Mouse (Mus musculus): Measurements from ENCODE around the gene Nup188. TPM values are rescaled to one million over a fixed set of nuclear protein-coding genes. Genes with fewer than 3 reads are reported as not detected.

The Nup188 gene
- polyA plus RNA-seq (2015; fragmentation: Nextera tagmentation; extraction: Ambion mirVana), result 24.9 and 32.7 TPM in 2 replicates

- H3K27ac ChIP-seq, result peak within 1 kb of the TSS; percentile 44
- peaks cover 18% of the 10 kb centered on the region for H3K36me3 ChIP-seq (ENCODE audit: poor library complexity, severe bottlenecking)
- peaks cover 24% of the 10 kb centered on the region for H3K4me1 ChIP-seq
- peak; percentile 94 for ATAC-seq
- H3K27me3 ChIP-seq, result no peaks in the 10 kb centered on the region
- H3K4me2 ChIP-seq, result peak within 1 kb of the TSS; percentile 99
- H3K9ac ChIP-seq, result peak within 1 kb of the TSS; percentile 92
- H3K9me3 ChIP-seq (replicated peaks), result no peaks in the 10 kb centered on the region
- under 1% methylated on average over 66 of the region's 68 CpGs for WGBS
- peak within 1 kb of the TSS; percentile 95 for H3K4me3 ChIP-seq
These were observed at the start of gene Nup188, which contains the start of gene Dolk for GRCm38 (mm10) chr2:30286192-30287026. Gene Nup188, plus strand, starts transcription at chr2:30286397. Gene Dolk, minus strand, starts transcription at chr2:30286334.

GRCm38 (mm10) chr2:30236426-30237198 is 49.6 kb upstream of the Nup188 start:
- peak overlapping the region; percentile 26; the same call in 1 of the 2 replicates for H3K27ac ChIP-seq
- H3K9me3 ChIP-seq (replicated peaks), result no peaks in the 10 kb centered on the region
- ATAC-seq, result 0 out of 2 replicates have a peak, but pooled peaks have one; percentile 2
- peak overlapping the region; percentile 81 for H3K4me3 ChIP-seq
- peaks cover 20% of the 10 kb centered on the region for H3K36me3 ChIP-seq (ENCODE audit: poor library complexity, severe bottlenecking)
- H3K9ac ChIP-seq, result peak overlapping the region; percentile 67
- no peaks in the 10 kb centered on the region for H3K27me3 ChIP-seq
- peaks cover 29% of the 10 kb centered on the region for H3K4me1 ChIP-seq
- H3K4me2 ChIP-seq, result peak overlapping the region; percentile 77
- WGBS, result 4% methylated on average over 18 of the region's 18 CpGs

GRCm38 (mm10) chr2:30237199-30237880 is 48.9 kb upstream of the Nup188 start, which contains the start of gene Lrrc8a:
Gene Lrrc8a, plus strand, starts transcription at chr2:30237715.
- peak; percentile 99 for ATAC-seq

DNA sequence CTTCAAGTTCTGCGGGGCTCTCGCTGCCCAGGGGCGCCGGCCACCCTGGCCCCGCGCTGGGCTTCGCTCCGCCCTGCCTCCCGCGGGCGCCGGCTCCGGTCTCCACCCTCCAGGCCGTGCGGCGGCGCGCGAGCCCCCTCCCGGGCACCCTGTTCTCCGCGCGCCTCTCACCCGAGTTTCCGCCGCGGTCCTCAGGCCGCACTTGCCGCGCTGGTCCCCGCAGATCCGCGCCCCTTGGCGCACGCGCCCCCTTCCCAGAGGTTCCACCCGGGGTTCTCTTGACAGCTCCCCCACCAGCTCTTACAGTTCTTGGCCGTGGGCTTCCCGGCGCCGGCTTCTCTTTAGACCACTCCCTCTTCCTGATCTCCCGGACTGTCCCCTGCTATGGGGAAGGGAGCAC is 48.3 kb upstream of the Nup188 start:
- peak overlapping the region; percentile 88 for H3K9ac ChIP-seq
- no peaks in the 10 kb centered on the region for H3K9me3 ChIP-seq (replicated peaks)
- peak overlapping the region; percentile 77 for H3K4me2 ChIP-seq
- H3K36me3 ChIP-seq (ENCODE audit: poor library complexity, severe bottlenecking), result peaks cover 33% of the 10 kb centered on the region
- H3K4me3 ChIP-seq, result peak overlapping the region; percentile 81
- peak overlapping the region; percentile 89 for H3K27ac ChIP-seq
- H3K27me3 ChIP-seq, result no peaks in the 10 kb centered on the region
- peak; percentile 89 for ATAC-seq
- peaks cover 35% of the 10 kb centered on the region for H3K4me1 ChIP-seq
- 0% methylated on average over 21 of the region's 42 CpGs for WGBS

More at GRCm38 (mm10) chr2:30237199-30237880, 48.9 kb upstream of the Nup188 start, which contains the start of gene Lrrc8a:
- peak within 1 kb of the TSS; percentile 81 for H3K4me3 ChIP-seq
- no peaks in the 10 kb centered on the region for H3K27me3 ChIP-seq
- H3K4me1 ChIP-seq, result peaks cover 32% of the 10 kb centered on the region
- peak within 1 kb of the TSS; percentile 88 for H3K9ac ChIP-seq
- peak within 1 kb of the TSS; percentile 77 for H3K4me2 ChIP-seq
- peak within 1 kb of the TSS; percentile 89 for H3K27ac ChIP-seq
- WGBS, result 0% methylated on average over 45 of the region's 67 CpGs
- peaks cover 27% of the 10 kb centered on the region for H3K36me3 ChIP-seq (ENCODE audit: poor library complexity, severe bottlenecking)
- no peaks in the 10 kb centered on the region for H3K9me3 ChIP-seq (replicated peaks)

DNA sequence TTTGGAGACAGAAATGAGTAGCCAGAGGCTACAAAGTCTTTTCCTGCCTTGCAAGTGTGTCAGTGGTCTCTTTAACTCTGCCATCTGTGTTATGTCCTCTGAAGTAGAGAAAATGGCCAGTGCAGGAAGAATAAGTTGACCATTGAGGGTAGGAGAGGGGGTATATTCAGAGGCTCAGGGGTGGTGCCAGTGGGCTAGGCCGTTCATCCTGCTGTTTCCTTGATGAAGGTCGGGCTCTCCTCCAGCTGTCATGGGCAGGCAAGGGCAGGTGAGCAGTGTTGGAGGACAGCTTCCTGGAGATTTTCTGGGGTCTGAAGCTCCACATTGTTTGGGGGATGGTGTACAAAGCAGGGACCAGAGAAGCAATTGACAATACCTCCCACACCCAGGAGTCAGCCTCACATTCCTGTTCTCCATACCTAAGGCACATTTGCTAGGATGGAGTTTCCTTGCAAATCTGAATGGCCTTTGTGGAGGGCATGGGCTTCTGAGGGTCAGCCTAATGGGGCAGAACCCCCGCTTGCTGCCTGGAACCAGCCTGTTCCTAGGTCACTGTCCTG is 47.2 kb upstream of the Nup188 start:
- Histone ChIP-seq H3K27ac (no peak overlapping the region), H3K9me3 (replicated peaks) (no peaks in the 10 kb centered on the region), H3K9ac (peak overlapping the region; percentile 88), H3K4me2 (peak overlapping the region; percentile 77), H3K4me3 (peak overlapping the region; percentile 81), H3K27me3 (no peaks in the 10 kb centered on the region), H3K36me3 (ENCODE audit: poor library complexity, severe bottlenecking) (peaks cover 44% of the 10 kb centered on the region), H3K4me1 (peaks cover 35% of the 10 kb centered on the region)
- 79% methylated on average over 3 of the region's 3 CpGs for WGBS
- no peak for ATAC-seq

DNA sequence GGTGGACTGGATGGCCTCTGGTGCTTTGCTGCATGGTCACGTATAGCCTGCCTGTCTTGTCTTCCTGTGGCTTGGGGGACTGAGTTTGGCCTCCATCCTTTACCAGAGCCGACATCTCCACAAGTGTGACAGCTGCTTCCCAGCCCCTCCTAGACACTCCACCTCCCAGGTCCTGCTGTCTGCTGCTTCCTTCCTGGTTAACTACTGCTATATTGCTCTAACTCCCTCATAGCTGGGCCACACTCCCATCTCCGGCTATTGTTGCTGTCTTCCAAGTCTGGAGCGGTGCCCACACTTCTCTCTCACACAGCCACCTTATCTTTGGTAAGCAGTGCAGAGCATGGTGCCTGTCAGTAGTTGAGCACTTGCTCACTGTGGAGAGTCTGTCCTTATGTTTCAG is 46.4 kb upstream of the Nup188 start:
- Histone ChIP-seq H3K27ac (no peak overlapping the region), H3K9me3 (replicated peaks) (no peaks in the 10 kb centered on the region), H3K4me3 (0 out of 2 replicates have a peak overlapping the region, but pooled peaks have one; percentile 81), H3K27me3 (no peaks in the 10 kb centered on the region), H3K9ac (peak overlapping the region; percentile 88; the same call in 1 of the 2 replicates), H3K4me2 (peak overlapping the region; percentile 77; the same call in 1 of the 2 replicates), H3K4me1 (peaks cover 35% of the 10 kb centered on the region), H3K36me3 (ENCODE audit: poor library complexity, severe bottlenecking) (peaks cover 52% of the 10 kb centered on the region)
- 81% methylated on average over 4 of the region's 4 CpGs for WGBS
- no peak for ATAC-seq

- H3K4me1 ChIP-seq, result peaks cover 35% of the 10 kb centered on the region
- 0 out of 2 replicates have a peak within 1 kb of the TSS, but pooled peaks have one; percentile 81 for H3K4me3 ChIP-seq
- H3K4me2 ChIP-seq, result peak within 1 kb of the TSS; percentile 77; the same call in 1 of the 2 replicates
- WGBS, result 80% methylated on average over 2 of the region's 2 CpGs
- ATAC-seq, result no peak
- H3K9me3 ChIP-seq (replicated peaks), result no peaks in the 10 kb centered on the region
- H3K27ac ChIP-seq, result no peak within 1 kb of the TSS
- H3K9ac ChIP-seq, result peak within 1 kb of the TSS; percentile 88
- H3K27me3 ChIP-seq, result no peaks in the 10 kb centered on the region
- peaks cover 57% of the 10 kb centered on the region for H3K36me3 ChIP-seq (ENCODE audit: poor library complexity, severe bottlenecking)
These were observed 45.9 kb upstream of the Nup188 start, which contains the start of gene Gm28035 for GRCm38 (mm10) chr2:30240267-30240666. Gene Gm28035, plus strand, starts transcription at chr2:30240567.

DNA sequence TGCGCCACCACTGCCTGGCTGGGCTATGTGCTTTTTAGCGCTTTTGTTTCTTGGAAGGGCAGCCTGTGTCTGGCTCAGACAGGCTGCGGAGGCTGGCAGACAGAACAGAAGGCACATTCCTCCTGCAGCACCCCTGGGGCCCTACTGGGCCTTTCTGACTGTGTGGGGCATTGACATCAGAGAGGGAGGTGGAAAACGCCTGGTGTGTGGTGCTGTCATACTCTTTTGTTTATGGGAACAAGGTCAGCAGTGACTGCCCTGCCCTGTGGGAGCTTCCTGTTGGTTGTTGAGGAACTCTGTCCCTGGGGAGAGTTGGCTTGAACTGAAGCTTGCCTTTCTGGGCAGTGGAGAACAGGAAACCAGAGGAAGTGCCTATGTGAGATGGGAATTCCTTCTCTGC is 43.7 kb upstream of the Nup188 start:
- WGBS, result 61% methylated on average over 4 of the region's 4 CpGs
- no peak for ATAC-seq

GRCm38 (mm10) chr2:30243391-30243790 is 42.8 kb upstream of the Nup188 start:
- WGBS, result 98% methylated on average over 4 of the region's 4 CpGs
- no peak overlapping the region for H3K9ac ChIP-seq
- H3K27ac ChIP-seq, result no peak overlapping the region
- peaks cover 24% of the 10 kb centered on the region for H3K4me1 ChIP-seq
- no peaks in the 10 kb centered on the region for H3K27me3 ChIP-seq
- H3K4me3 ChIP-seq, result no peak overlapping the region
- no peak for ATAC-seq
- H3K9me3 ChIP-seq (replicated peaks), result no peaks in the 10 kb centered on the region
- H3K36me3 ChIP-seq (ENCODE audit: poor library complexity, severe bottlenecking), result peaks cover 80% of the 10 kb centered on the region
- no peak overlapping the region for H3K4me2 ChIP-seq

More for the DNA sequence above, 43.7 kb upstream of the Nup188 start:
- Histone ChIP-seq H3K27me3 (no peaks in the 10 kb centered on the region), H3K4me2 (no peak overlapping the region), H3K9me3 (replicated peaks) (no peaks in the 10 kb centered on the region), H3K4me3 (no peak overlapping the region), H3K9ac (0 out of 2 replicates have a peak overlapping the region, but pooled peaks have one; percentile 26), H3K4me1 (peaks cover 27% of the 10 kb centered on the region), H3K27ac (no peak overlapping the region), H3K36me3 (ENCODE audit: poor library complexity, severe bottlenecking) (peaks cover 71% of the 10 kb centered on the region)

DNA sequence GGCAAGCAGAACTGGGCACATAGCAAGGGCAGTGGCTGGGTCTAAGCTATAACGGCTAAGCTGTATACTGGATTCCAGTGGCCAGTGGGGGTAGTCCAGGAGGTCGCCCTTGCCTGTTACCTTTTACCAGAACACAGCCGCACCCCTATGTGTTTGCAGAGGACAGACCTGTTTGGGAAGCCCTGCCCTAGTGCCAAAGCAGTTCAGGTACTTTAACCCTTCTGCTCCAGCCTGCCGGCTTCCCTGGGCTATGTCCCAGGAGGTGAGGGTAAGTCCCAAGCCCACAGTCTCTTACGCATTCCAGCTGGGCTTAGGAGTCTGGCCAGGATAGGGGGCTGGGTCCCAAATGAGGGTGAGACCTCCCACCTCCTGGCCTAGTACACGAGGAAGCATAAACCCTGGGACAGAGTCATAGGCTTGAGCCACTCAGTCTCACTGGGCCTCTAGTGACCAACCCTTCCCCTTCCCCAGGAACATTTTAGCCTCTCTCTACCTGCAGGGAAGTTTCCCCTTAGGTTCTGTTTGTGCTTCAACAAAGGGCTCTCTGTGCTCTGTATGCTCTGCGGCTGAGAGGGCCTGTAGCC is 41.5 kb upstream of the Nup188 start:
- H3K36me3 ChIP-seq (ENCODE audit: poor library complexity, severe bottlenecking), result peaks cover 92% of the 10 kb centered on the region
- H3K4me3 ChIP-seq, result no peak overlapping the region
- no peak overlapping the region for H3K4me2 ChIP-seq
- no peaks in the 10 kb centered on the region for H3K27me3 ChIP-seq
- no peak overlapping the region; the same call in 1 of the 2 replicates for H3K27ac ChIP-seq
- H3K9me3 ChIP-seq (replicated peaks), result no peaks in the 10 kb centered on the region
- 82% methylated on average over 7 of the region's 7 CpGs for WGBS
- no peak overlapping the region for H3K9ac ChIP-seq
- H3K4me1 ChIP-seq, result peaks cover 11% of the 10 kb centered on the region; the same call in 1 of the 2 replicates
- no peak for ATAC-seq

All from forebrain, embryonic 13.5 days (tissue).